Mouse (Mus musculus) frontal cortex, postnatal 36 days (tissue): ENCODE results near the gene Gm3417.
"Not testable (repeated sequence)": the region's sequence is repeated elsewhere in the genome, so short reads cannot be mapped to it uniquely, and the experiment has no call there.

Source experiments
- DNase-seq, 2 experiments: peaks; one replicate each; pipeline ENCODE4 v3.0.0; 2022; ENCODE audit warnings: low spot score in 2 of 2

The Gm3417 gene

GRCm38 (mm10) chr17:14978362-14979038 lies at the start of gene Gm3417, which contains the start of gene 9030025P20Rik:
Gene Gm3417 (minus strand): TSS chr17:14978790.
Gene 9030025P20Rik (plus strand): TSS chr17:14978468.
- DNase-seq, result not testable (repeated sequence)

GRCm38 (mm10) chr17:15025513-15025912 lies 46.9 kb upstream of the Gm3417 start:
- DNase-seq, result not testable (repeated sequence)

- DNase-seq, result not testable (repeated sequence)
Observed at GRCm38 (mm10) chr17:15024502-15025193, 46.1 kb upstream of the Gm3417 start.

GRCm38 (mm10) chr17:15023878-15024492 lies 45.4 kb upstream of the Gm3417 start:
- DNase-seq, result not testable (repeated sequence)

GRCm38 (mm10) chr17:15021503-15022220 lies 43.1 kb upstream of the Gm3417 start:
- peak in 1 of 2 experiments; percentile 29 for DNase-seq

GRCm38 (mm10) chr17:15009706-15010413 lies 31.3 kb upstream of the Gm3417 start, which contains the start of gene Gm3435:
Gene Gm3435 (plus strand): TSS chr17:15010176.
- DNase-seq, result not testable (repeated sequence)

- not testable (repeated sequence) for DNase-seq
Observed at GRCm38 (mm10) chr17:15009088-15009487, 30.5 kb upstream of the Gm3417 start.

- not testable (repeated sequence) for DNase-seq
Observed at GRCm38 (mm10) chr17:15000047-15000446, 21.5 kb upstream of the Gm3417 start.

- not testable (repeated sequence) for DNase-seq
Observed at GRCm38 (mm10) chr17:14994140-14994539, 15.6 kb upstream of the Gm3417 start.

GRCm38 (mm10) chr17:14993139-14993832 lies 14.7 kb upstream of the Gm3417 start:
- DNase-seq, result not testable (repeated sequence)

- DNase-seq, result not testable (repeated sequence)
Observed at GRCm38 (mm10) chr17:14992522-14993138, 14.0 kb upstream of the Gm3417 start.

GRCm38 (mm10) chr17:14990116-14990702 lies 11.6 kb upstream of the Gm3417 start:
- DNase-seq, result peak in 1 of 2 experiments; percentile 5

- not testable (repeated sequence) for DNase-seq
Observed at GRCm38 (mm10) chr17:14977718-14978361, 750 bp downstream of the Gm3417 start.

GRCm38 (mm10) chr17:14968373-14968913 lies 10.1 kb downstream of the Gm3417 start:
- DNase-seq, result not testable (repeated sequence)

GRCm38 (mm10) chr17:14961557-14962154 lies 16.9 kb downstream of the Gm3417 start:
- not testable (repeated sequence) for DNase-seq

- peak in 1 of 2 experiments; percentile 11 for DNase-seq
Observed at GRCm38 (mm10) chr17:14960951-14961556, 17.5 kb downstream of the Gm3417 start, which contains the start of gene Phf10. Gene Phf10 (minus strand): TSS chr17:14961273.

- no peak for DNase-seq
Observed at GRCm38 (mm10) chr17:14960520-14960919, 18.1 kb downstream of the Gm3417 start.

GRCm38 (mm10) chr17:14959979-14960378 lies 18.6 kb downstream of the Gm3417 start:
- no peak for DNase-seq
